Mouse (Mus musculus): Measurements from ENCODE around the gene Dchs1. TPM values are rescaled to one million over a fixed set of nuclear protein-coding genes. Genes with fewer than 3 reads are reported as not detected.

Gene Dchs1
- polyA plus RNA-seq (2014; fragmentation: Nextera tagmentation; extraction: Ambion mirVana), result 17.7 and 20.7 TPM in 2 replicates

DNA sequence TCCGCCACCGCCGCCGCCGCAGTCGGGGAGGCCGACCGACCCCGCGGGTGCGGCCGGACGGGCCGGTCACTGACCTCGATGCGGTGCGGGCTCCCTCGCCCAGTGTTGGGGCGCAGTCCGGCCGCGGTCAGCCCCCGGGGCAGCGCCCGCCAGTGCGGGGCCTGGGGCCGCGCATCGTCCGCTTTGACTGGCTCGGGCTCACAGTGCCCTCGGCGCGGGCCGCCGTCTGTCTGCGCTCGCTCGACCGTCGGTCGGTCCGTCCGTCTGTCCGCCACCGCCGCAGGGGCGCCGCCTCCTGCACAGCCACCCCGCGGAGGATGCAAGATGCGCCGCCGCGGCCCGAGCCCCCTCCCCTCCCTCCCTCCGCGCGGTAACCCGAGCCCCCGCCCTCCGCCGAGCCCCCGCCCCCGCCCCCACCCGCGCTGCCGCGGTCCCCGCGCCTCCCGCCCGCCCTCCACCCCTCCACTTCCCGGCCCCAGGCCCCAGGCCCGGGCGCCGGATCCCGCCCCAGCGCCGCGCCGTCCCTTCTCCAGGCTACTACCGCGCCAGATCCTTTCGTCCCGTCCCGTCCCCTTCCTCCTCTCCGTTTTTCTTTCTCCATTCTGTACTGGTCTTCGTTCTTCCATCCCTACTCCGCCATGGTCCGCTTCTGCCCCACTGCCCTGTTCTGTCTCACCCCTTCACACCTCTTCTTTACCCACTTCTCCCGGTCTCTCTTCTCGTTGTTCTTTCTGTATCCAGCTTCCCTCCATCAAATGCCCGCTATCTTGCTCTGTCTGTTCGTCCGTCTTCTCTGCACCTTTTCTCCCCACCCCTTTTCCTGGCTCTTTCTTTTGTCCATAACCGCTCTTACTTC is at the start of gene Dchs1:
Gene Dchs1, minus strand, starts transcription at position 370 of the 856 bp plus-strand sequence.
- peak within 1 kb of the TSS; percentile 86 for H3K27ac ChIP-seq (ENCODE audit: low read depth)
- H3K9ac ChIP-seq, result peak within 1 kb of the TSS; percentile 95
- no peak for TF ChIP-seq CTCF (IDR thresholded peaks at IDR 0.05; ENCODE audit: low read depth)
- peak; percentile 76 for DNase-seq
- H3K4me3 ChIP-seq (ENCODE audit: low read depth, low read length), result peak within 1 kb of the TSS; percentile 88
- ATAC-seq (ENCODE audit: insufficient read depth), result peak; percentile 78
- peaks cover 2% of the 10 kb centered on the region; the same call in 1 of the 2 replicates for H3K4me1 ChIP-seq (ENCODE audit: insufficient read depth)
- WGBS, result under 1% methylated on average over 63 of the region's 97 CpGs
- H3K36me3 ChIP-seq (ENCODE audit: insufficient read depth), result peaks cover 12% of the 10 kb centered on the region; the same call in 1 of the 2 replicates
- H3K27me3 ChIP-seq (ENCODE audit: insufficient read depth, low read length), result no peaks in the 10 kb centered on the region
- H3K9me3 ChIP-seq (ENCODE audit: low read depth, low read length), result no peaks in the 10 kb centered on the region
- peak within 1 kb of the TSS; percentile 67 for H3K4me2 ChIP-seq

DNA sequence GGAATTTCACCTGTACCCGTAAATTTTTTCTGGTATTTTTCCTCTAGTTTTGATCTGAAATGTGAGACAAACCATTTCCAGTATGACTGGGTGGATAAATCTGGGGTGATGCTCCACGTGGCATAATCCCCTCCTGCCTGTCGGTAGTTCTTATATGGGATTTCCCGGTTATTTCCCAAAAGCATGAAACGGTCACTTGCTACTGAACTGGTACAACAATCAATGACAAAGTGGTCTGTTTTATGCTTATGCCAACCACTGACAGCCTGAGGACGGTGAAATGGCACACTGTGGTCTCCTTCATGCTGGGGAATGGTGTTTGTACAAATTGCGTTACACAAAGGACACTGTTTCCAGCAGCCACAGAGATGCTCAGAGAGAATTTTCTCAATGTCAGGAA is 36.8 kb upstream of the Dchs1 start:
- DNase-seq, result no peak
- Histone ChIP-seq H3K4me2 (no peak overlapping the region), H3K9ac (no peak overlapping the region), H3K27ac (ENCODE audit: low read depth) (no peak overlapping the region), H3K36me3 (ENCODE audit: insufficient read depth) (no peaks in the 10 kb centered on the region), H3K9me3 (ENCODE audit: low read depth, low read length) (no peaks in the 10 kb centered on the region), H3K27me3 (ENCODE audit: insufficient read depth, low read length) (no peaks in the 10 kb centered on the region), H3K4me3 (ENCODE audit: low read depth, low read length) (no peak overlapping the region), H3K4me1 (ENCODE audit: insufficient read depth) (no peaks in the 10 kb centered on the region)
- WGBS, result 75% methylated on average over 7 of the region's 7 CpGs
- TF ChIP-seq CTCF (IDR thresholded peaks at IDR 0.05; ENCODE audit: low read depth), result no peak
- no peak for ATAC-seq (ENCODE audit: insufficient read depth)

GRCm38 (mm10) chr7:105818483-105818882 is 31.0 kb upstream of the Dchs1 start:
- Histone ChIP-seq H3K27ac (ENCODE audit: low read depth) (no peak overlapping the region), H3K27me3 (ENCODE audit: insufficient read depth, low read length) (no peaks in the 10 kb centered on the region), H3K4me3 (ENCODE audit: low read depth, low read length) (no peak overlapping the region), H3K4me1 (ENCODE audit: insufficient read depth) (no peaks in the 10 kb centered on the region), H3K9ac (no peak overlapping the region), H3K36me3 (ENCODE audit: insufficient read depth) (no peaks in the 10 kb centered on the region), H3K4me2 (no peak overlapping the region), H3K9me3 (ENCODE audit: low read depth, low read length) (no peaks in the 10 kb centered on the region)
- 5% methylated on average over 1 of the region's 1 CpGs for WGBS
- DNase-seq, result peak; percentile 85
- TF ChIP-seq CTCF (IDR thresholded peaks at IDR 0.05; ENCODE audit: low read depth), result peak; percentile 69
- ATAC-seq (ENCODE audit: insufficient read depth), result 0 out of 2 replicates have a peak, but pooled peaks have one; percentile 17

DNA sequence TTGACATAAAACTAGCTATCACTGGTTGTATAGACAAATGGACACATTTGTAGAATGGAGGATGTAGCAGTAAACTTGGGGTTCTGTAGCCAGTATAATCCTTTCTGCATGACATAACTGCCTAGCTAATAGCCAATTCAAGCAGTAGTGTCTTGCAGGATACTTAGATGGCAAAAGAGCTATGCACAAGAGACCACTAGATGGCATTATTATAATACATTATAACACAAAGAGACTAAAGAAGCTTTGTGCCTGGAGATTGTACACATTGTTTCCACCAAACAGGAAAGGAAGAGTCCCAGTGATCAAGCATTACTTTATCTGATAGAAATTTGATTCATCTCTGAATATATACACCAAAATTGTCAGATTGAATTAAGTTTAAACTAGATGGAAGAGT is 29.3 kb upstream of the Dchs1 start:
- no peak overlapping the region for H3K4me2 ChIP-seq
- ATAC-seq (ENCODE audit: insufficient read depth), result no peak
- H3K4me1 ChIP-seq (ENCODE audit: insufficient read depth), result no peaks in the 10 kb centered on the region
- H3K9me3 ChIP-seq (ENCODE audit: low read depth, low read length), result no peaks in the 10 kb centered on the region
- DNase-seq, result peak; percentile 73
- no peak overlapping the region for H3K9ac ChIP-seq
- no peak overlapping the region for H3K27ac ChIP-seq (ENCODE audit: low read depth)
- no peaks in the 10 kb centered on the region for H3K27me3 ChIP-seq (ENCODE audit: insufficient read depth, low read length)
- TF ChIP-seq CTCF (IDR thresholded peaks at IDR 0.05; ENCODE audit: low read depth), result peak; percentile 51
- H3K4me3 ChIP-seq (ENCODE audit: low read depth, low read length), result no peak overlapping the region
- H3K36me3 ChIP-seq (ENCODE audit: insufficient read depth), result no peaks in the 10 kb centered on the region

DNA sequence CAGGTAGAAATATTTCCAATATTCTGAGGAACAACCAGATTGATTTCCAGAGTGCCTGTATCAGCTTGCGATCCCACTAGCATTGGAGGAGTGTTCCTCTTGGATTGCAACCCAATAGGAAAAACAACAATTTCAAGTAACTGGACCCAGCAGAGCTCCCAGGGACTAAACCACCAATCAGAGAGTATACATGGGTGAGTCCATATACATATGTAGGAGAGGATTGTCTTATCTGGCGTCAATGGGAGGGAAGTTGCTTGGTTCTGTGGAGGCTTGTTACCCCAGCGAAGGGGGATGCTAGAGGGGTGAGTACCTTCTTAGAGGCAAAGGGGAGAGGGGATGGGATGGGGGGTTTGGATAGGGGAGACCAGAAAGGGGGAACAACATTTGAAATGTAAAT is 25.9 kb upstream of the Dchs1 start:
- no peak overlapping the region for H3K4me2 ChIP-seq
- H3K36me3 ChIP-seq (ENCODE audit: insufficient read depth), result peaks cover 15% of the 10 kb centered on the region
- no peaks in the 10 kb centered on the region for H3K9me3 ChIP-seq (ENCODE audit: low read depth, low read length)
- ATAC-seq (ENCODE audit: insufficient read depth) (no peak), DNase-seq (no peak)
- no peak overlapping the region for H3K4me3 ChIP-seq (ENCODE audit: low read depth, low read length)
- no peak overlapping the region for H3K27ac ChIP-seq (ENCODE audit: low read depth)
- no peaks in the 10 kb centered on the region for H3K27me3 ChIP-seq (ENCODE audit: insufficient read depth, low read length)
- TF ChIP-seq CTCF (IDR thresholded peaks at IDR 0.05; ENCODE audit: low read depth), result no peak
- 82% methylated on average over 3 of the region's 3 CpGs for WGBS
- peaks cover 6% of the 10 kb centered on the region for H3K4me1 ChIP-seq (ENCODE audit: insufficient read depth)
- no peak overlapping the region for H3K9ac ChIP-seq

GRCm38 (mm10) chr7:105812566-105812965 is 25.1 kb upstream of the Dchs1 start:
- 81% methylated on average over 3 of the region's 3 CpGs for WGBS
- Histone ChIP-seq H3K4me3 (ENCODE audit: low read depth, low read length) (no peak overlapping the region), H3K4me2 (no peak overlapping the region), H3K27ac (ENCODE audit: low read depth) (no peak overlapping the region), H3K27me3 (ENCODE audit: insufficient read depth, low read length) (no peaks in the 10 kb centered on the region), H3K9ac (no peak overlapping the region), H3K4me1 (ENCODE audit: insufficient read depth) (peaks cover 6% of the 10 kb centered on the region), H3K9me3 (ENCODE audit: low read depth, low read length) (no peaks in the 10 kb centered on the region), H3K36me3 (ENCODE audit: insufficient read depth) (peaks cover 20% of the 10 kb centered on the region)
- no peak for TF ChIP-seq CTCF (IDR thresholded peaks at IDR 0.05; ENCODE audit: low read depth)
- DNase-seq, result no peak
- no peak for ATAC-seq (ENCODE audit: insufficient read depth)

GRCm38 (mm10) chr7:105811516-105811915 is 24.1 kb upstream of the Dchs1 start:
- Histone ChIP-seq H3K9ac (no peak overlapping the region), H3K36me3 (ENCODE audit: insufficient read depth) (peaks cover 23% of the 10 kb centered on the region), H3K4me1 (ENCODE audit: insufficient read depth) (peaks cover 6% of the 10 kb centered on the region), H3K4me3 (ENCODE audit: low read depth, low read length) (no peak overlapping the region), H3K4me2 (peak overlapping the region; percentile 43), H3K27ac (ENCODE audit: low read depth) (no peak overlapping the region), H3K27me3 (ENCODE audit: insufficient read depth, low read length) (no peaks in the 10 kb centered on the region), H3K9me3 (ENCODE audit: low read depth, low read length) (no peaks in the 10 kb centered on the region)
- peak; percentile 13; the same call in 1 of the 2 replicates for ATAC-seq (ENCODE audit: insufficient read depth)
- TF ChIP-seq CTCF (IDR thresholded peaks at IDR 0.05; ENCODE audit: low read depth), result no peak
- no peak for DNase-seq

Data from lung, embryonic 14.5 days (tissue).